Mouse (Mus musculus): ENCODE data around the gene Ywhag.

DNA sequence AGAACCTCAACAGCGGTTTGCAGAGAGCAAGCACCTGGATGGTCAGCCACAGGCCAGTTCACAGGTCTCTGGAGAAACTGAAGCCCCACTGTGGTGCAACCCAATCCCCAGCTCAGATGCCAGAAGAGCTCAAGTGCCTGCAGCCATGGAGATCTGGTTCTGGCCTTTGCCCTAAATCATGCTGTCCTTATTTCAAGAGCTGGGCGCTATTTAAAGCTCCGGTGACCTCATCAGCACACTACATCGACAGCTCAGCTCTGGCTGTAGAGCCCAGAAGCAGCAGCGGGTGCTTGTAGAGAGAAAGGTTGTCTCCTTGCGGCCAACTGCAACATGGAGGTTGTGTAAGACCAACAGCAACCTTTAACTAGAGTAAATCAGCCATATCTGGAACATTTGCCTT is 20.3 kb downstream of the Ywhag start:
- peak; percentile 53; the same call in 1 of the 2 replicates for TF ChIP-seq EP300 (IDR thresholded peaks at IDR 0.05; ENCODE audit: low read depth)
- TF ChIP-seq CTCF (IDR thresholded peaks at IDR 0.05; ENCODE audit: low read depth) = peak; percentile 13; the same call in 1 of the 2 replicates
